Mouse (Mus musculus): ENCODE results near the gene Exd2. TPM values are rescaled to one million over a fixed set of nuclear protein-coding genes. Genes with fewer than 3 reads are reported as not detected.

The Exd2 gene
- polyA plus RNA-seq, 1 experiment from 2014 or later = 30.1 TPM

GRCm38 (mm10) chr12:80525513-80525912 is 62.6 kb downstream of the Exd2 start:
- H3K4me3 ChIP-seq (ENCODE audit: low read depth, low read length) = no peak overlapping the region
- no peaks in the 10 kb centered on the region for H3K9me3 ChIP-seq (ENCODE audit: control insufficient read depth, low read length)
- ATAC-seq (ENCODE audit: insufficient number of reproducible peaks, low FRiP score, low TSS enrichment, low read depth) (0 out of 2 replicates have a peak, but pooled peaks have one; percentile 32), DNase-seq (ENCODE audit: low spot score) (peak; percentile 29)
- peaks cover 3% of the 10 kb centered on the region for H3K4me1 ChIP-seq (ENCODE audit: control insufficient read depth, insufficient read depth, low read length)
- no peak overlapping the region for H3K4me2 ChIP-seq (ENCODE audit: low read depth, severe bottlenecking)
- H3K9ac ChIP-seq (ENCODE audit: low read length) = no peak overlapping the region
- no peaks in the 10 kb centered on the region for H3K36me3 ChIP-seq (ENCODE audit: control insufficient read depth, insufficient read depth, low read length)
- H3K27me3 ChIP-seq (ENCODE audit: control insufficient read depth, insufficient read depth, low read length) = peaks cover 12% of the 10 kb centered on the region
- 4% methylated on average over 7 of the region's 7 CpGs for WGBS
- no peak overlapping the region; the same call in 1 of the 2 replicates for H3K27ac ChIP-seq (replicated peaks; ENCODE audit: low read depth, low read length)

DNA sequence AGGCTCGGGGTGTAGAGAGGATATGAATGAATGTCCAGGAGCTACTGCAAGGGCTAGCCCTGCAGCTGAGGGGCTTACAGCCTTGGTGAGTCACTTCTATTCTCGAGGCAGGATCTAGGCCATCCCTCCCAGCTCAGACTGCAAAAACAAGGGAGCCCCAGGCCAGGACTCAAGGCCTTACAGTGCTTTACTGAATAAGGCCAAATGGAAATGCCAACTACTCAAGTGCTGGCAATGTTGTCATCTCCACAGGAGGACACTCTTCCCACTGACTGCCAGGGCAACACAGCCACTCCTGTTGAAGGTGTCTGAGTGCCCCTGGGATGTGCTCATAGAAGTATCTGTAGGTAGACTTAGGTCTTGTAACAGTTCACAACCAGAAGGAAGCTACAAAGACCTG is 63.6 kb downstream of the Exd2 start:
- Histone ChIP-seq H3K27me3 (ENCODE audit: control insufficient read depth, insufficient read depth, low read length) (peaks cover 3% of the 10 kb centered on the region), H3K36me3 (ENCODE audit: control insufficient read depth, insufficient read depth, low read length) (no peaks in the 10 kb centered on the region), H3K4me2 (ENCODE audit: low read depth, severe bottlenecking) (no peak overlapping the region), H3K4me1 (ENCODE audit: control insufficient read depth, insufficient read depth, low read length) (peaks cover 3% of the 10 kb centered on the region), H3K4me3 (ENCODE audit: low read depth, low read length) (no peak overlapping the region), H3K9me3 (ENCODE audit: control insufficient read depth, low read length) (no peaks in the 10 kb centered on the region), H3K9ac (ENCODE audit: low read length) (no peak overlapping the region), H3K27ac (replicated peaks; ENCODE audit: low read depth, low read length) (no peak overlapping the region)
- WGBS = 78% methylated on average over 2 of the region's 2 CpGs
- ATAC-seq (ENCODE audit: insufficient number of reproducible peaks, low FRiP score, low TSS enrichment, low read depth) (no peak), DNase-seq (ENCODE audit: low spot score) (no peak)

DNA sequence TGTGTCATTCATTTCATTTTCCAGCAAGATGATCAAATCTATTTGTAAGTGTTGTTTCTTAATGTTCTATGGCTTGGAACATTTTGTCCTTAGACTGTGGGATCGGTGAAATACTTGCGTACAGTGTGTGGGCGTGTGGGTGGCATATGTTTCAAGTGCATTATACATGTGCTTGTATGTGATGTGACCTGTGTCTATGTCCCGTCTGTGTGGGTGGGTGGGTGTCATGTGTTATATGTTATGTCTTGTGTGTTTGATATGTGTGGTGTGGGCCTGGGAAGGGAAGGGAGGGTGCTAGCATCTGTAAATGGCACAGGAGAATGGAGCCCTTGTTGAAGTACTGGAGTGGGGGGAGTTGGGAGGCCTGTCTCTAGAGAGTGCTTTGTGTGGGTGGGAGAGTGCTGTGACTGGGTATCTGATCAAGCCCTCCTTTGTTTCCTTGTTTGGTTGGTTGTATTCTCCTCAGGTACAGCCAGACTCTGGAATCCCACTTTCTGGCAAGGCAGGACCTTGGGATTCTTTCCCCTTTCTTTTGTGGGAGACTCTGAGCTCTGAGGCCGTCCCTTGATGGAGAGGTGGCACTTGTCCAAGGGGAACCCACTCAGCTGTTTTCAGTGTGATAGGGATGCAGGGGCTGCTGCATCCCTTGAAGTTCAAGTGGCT is 65.0 kb downstream of the Exd2 start:
- Histone ChIP-seq H3K4me1 (ENCODE audit: control insufficient read depth, insufficient read depth, low read length) (peaks cover 3% of the 10 kb centered on the region), H3K36me3 (ENCODE audit: control insufficient read depth, insufficient read depth, low read length) (no peaks in the 10 kb centered on the region), H3K4me3 (ENCODE audit: low read depth, low read length) (no peak overlapping the region), H3K4me2 (ENCODE audit: low read depth, severe bottlenecking) (no peak overlapping the region), H3K9me3 (ENCODE audit: control insufficient read depth, low read length) (no peaks in the 10 kb centered on the region), H3K27me3 (ENCODE audit: control insufficient read depth, insufficient read depth, low read length) (no peaks in the 10 kb centered on the region), H3K9ac (ENCODE audit: low read length) (no peak overlapping the region), H3K27ac (replicated peaks; ENCODE audit: low read depth, low read length) (no peak overlapping the region)
- DNase-seq (ENCODE audit: low spot score) (no peak), ATAC-seq (ENCODE audit: insufficient number of reproducible peaks, low FRiP score, low TSS enrichment, low read depth) (no peak)
- 81% methylated on average over 5 of the region's 5 CpGs for WGBS

DNA sequence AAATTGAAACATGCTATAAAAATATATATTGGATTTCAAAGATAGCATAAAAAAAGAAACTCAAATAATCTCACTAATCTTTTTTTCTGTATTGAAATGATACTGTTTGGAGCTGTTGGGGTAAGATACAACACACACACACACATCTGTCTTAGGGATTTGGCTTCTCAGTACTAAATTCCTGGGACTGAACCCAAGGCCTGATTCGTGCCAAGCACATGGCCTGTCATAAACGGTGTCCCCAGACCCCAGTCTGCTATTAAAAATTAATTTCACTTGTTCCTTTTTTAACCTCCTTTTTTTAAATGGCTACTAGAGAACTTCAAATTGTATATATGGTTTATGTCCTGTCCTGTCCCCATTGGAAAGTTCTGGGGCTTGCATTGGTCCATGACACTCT is 67.2 kb downstream of the Exd2 start:
- WGBS = 74% methylated on average over 2 of the region's 2 CpGs
- no peak for ATAC-seq (ENCODE audit: insufficient number of reproducible peaks, low FRiP score, low TSS enrichment, low read depth)
- H3K4me3 ChIP-seq (ENCODE audit: low read depth, low read length) = no peak overlapping the region

GRCm38 (mm10) chr12:80530630-80531029 is 67.7 kb downstream of the Exd2 start:
- DNase-seq (ENCODE audit: low spot score) (no peak), ATAC-seq (ENCODE audit: insufficient number of reproducible peaks, low FRiP score, low TSS enrichment, low read depth) (no peak)
- H3K4me2 ChIP-seq (ENCODE audit: low read depth, severe bottlenecking) = no peak overlapping the region
- 67% methylated on average over 6 of the region's 6 CpGs for WGBS
- H3K36me3 ChIP-seq (ENCODE audit: control insufficient read depth, insufficient read depth, low read length) = no peaks in the 10 kb centered on the region
- no peaks in the 10 kb centered on the region for H3K27me3 ChIP-seq (ENCODE audit: control insufficient read depth, insufficient read depth, low read length)
- no peaks in the 10 kb centered on the region for H3K9me3 ChIP-seq (ENCODE audit: control insufficient read depth, low read length)
- no peak overlapping the region for H3K9ac ChIP-seq (ENCODE audit: low read length)
- no peak overlapping the region for H3K27ac ChIP-seq (replicated peaks; ENCODE audit: low read depth, low read length)
- H3K4me1 ChIP-seq (ENCODE audit: control insufficient read depth, insufficient read depth, low read length) = no peaks in the 10 kb centered on the region; the same call in 1 of the 2 replicates
- no peak overlapping the region for H3K4me3 ChIP-seq (ENCODE audit: low read depth, low read length)

More for the DNA sequence above, 67.2 kb downstream of the Exd2 start:
- Histone ChIP-seq H3K4me2 (ENCODE audit: low read depth, severe bottlenecking) (no peak overlapping the region), H3K36me3 (ENCODE audit: control insufficient read depth, insufficient read depth, low read length) (no peaks in the 10 kb centered on the region), H3K9me3 (ENCODE audit: control insufficient read depth, low read length) (no peaks in the 10 kb centered on the region), H3K4me1 (ENCODE audit: control insufficient read depth, insufficient read depth, low read length) (peaks cover 3% of the 10 kb centered on the region), H3K27ac (replicated peaks; ENCODE audit: low read depth, low read length) (no peak overlapping the region), H3K27me3 (ENCODE audit: control insufficient read depth, insufficient read depth, low read length) (no peaks in the 10 kb centered on the region), H3K9ac (ENCODE audit: low read length) (no peak overlapping the region)
- DNase-seq (ENCODE audit: low spot score) = no peak

DNA sequence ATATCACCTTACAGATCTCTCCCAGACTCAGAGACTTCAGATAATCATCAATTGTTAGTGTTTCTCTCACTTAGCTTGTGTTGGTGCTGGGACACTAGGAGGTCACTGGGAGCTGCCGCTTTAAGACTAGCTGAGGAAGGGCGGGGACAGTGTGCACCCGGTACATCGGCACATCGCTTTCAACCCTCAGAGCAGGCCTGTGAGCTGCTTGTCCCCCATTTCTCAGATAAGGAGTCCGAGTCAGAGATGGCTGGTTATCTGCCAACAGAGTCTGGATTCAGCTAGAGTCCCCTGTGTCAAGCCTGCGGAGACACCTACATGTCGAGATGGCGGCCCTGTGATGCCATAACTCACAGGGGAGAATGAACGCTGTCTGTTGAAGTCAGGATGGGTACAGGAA is 68.7 kb downstream of the Exd2 start:
- no peak overlapping the region for H3K9ac ChIP-seq (ENCODE audit: low read length)
- no peak for DNase-seq (ENCODE audit: low spot score)

GRCm38 (mm10) chr12:80533876-80534275 is 71.0 kb downstream of the Exd2 start:
- no peaks in the 10 kb centered on the region for H3K4me1 ChIP-seq (ENCODE audit: control insufficient read depth, insufficient read depth, low read length)
- no peaks in the 10 kb centered on the region for H3K36me3 ChIP-seq (ENCODE audit: control insufficient read depth, insufficient read depth, low read length)
- no peaks in the 10 kb centered on the region for H3K27me3 ChIP-seq (ENCODE audit: control insufficient read depth, insufficient read depth, low read length)
- H3K27ac ChIP-seq (replicated peaks; ENCODE audit: low read depth, low read length) = no peak overlapping the region
- WGBS = 63% methylated on average over 2 of the region's 2 CpGs
- no peak overlapping the region for H3K9ac ChIP-seq (ENCODE audit: low read length)
- no peak for DNase-seq (ENCODE audit: low spot score)
- no peak overlapping the region for H3K4me2 ChIP-seq (ENCODE audit: low read depth, severe bottlenecking)
- ATAC-seq (ENCODE audit: insufficient number of reproducible peaks, low FRiP score, low TSS enrichment, low read depth) = no peak
- H3K4me3 ChIP-seq (ENCODE audit: low read depth, low read length) = no peak overlapping the region
- no peaks in the 10 kb centered on the region for H3K9me3 ChIP-seq (ENCODE audit: control insufficient read depth, low read length)

More for the DNA sequence above, 68.7 kb downstream of the Exd2 start:
- H3K9me3 ChIP-seq (ENCODE audit: control insufficient read depth, low read length) = no peaks in the 10 kb centered on the region
- no peaks in the 10 kb centered on the region for H3K27me3 ChIP-seq (ENCODE audit: control insufficient read depth, insufficient read depth, low read length)
- WGBS = 79% methylated on average over 10 of the region's 10 CpGs
- no peak for ATAC-seq (ENCODE audit: insufficient number of reproducible peaks, low FRiP score, low TSS enrichment, low read depth)
- H3K4me2 ChIP-seq (ENCODE audit: low read depth, severe bottlenecking) = no peak overlapping the region
- H3K36me3 ChIP-seq (ENCODE audit: control insufficient read depth, insufficient read depth, low read length) = no peaks in the 10 kb centered on the region
- no peaks in the 10 kb centered on the region for H3K4me1 ChIP-seq (ENCODE audit: control insufficient read depth, insufficient read depth, low read length)
- H3K4me3 ChIP-seq (ENCODE audit: low read depth, low read length) = no peak overlapping the region
- H3K27ac ChIP-seq (replicated peaks; ENCODE audit: low read depth, low read length) = no peak overlapping the region

DNA sequence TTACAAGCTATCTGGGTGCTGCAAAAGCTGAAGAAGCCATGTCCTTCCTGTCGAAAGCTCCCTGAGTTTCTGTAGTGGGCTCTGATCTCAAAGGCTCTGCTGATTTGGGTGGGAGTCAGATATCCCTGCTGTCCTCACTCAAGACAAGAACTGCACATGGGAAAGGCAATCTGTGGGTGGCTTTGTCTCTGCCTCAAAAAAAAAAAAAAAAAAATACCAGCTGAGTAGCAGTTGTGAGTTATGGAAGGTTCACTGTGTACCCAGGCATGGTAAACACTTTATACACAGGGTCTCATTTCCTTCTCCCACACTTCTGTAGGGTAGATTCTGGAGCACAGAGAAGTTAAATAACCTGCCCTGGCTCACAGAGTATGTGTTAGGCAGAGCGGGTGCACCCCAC is 74.4 kb downstream of the Exd2 start:
- WGBS = 93% methylated on average over 2 of the region's 2 CpGs
- Histone ChIP-seq H3K27ac (replicated peaks; ENCODE audit: low read depth, low read length) (no peak overlapping the region), H3K9ac (ENCODE audit: low read length) (no peak overlapping the region), H3K36me3 (ENCODE audit: control insufficient read depth, insufficient read depth, low read length) (no peaks in the 10 kb centered on the region), H3K4me3 (ENCODE audit: low read depth, low read length) (no peak overlapping the region), H3K4me1 (ENCODE audit: control insufficient read depth, insufficient read depth, low read length) (no peaks in the 10 kb centered on the region), H3K27me3 (ENCODE audit: control insufficient read depth, insufficient read depth, low read length) (no peaks in the 10 kb centered on the region), H3K4me2 (ENCODE audit: low read depth, severe bottlenecking) (no peak overlapping the region), H3K9me3 (ENCODE audit: control insufficient read depth, low read length) (no peaks in the 10 kb centered on the region)
- ATAC-seq (ENCODE audit: insufficient number of reproducible peaks, low FRiP score, low TSS enrichment, low read depth) (no peak), DNase-seq (ENCODE audit: low spot score) (no peak)

- Histone ChIP-seq H3K9me3 (ENCODE audit: control insufficient read depth, low read length) (no peaks in the 10 kb centered on the region), H3K27me3 (ENCODE audit: control insufficient read depth, insufficient read depth, low read length) (no peaks in the 10 kb centered on the region), H3K4me2 (ENCODE audit: low read depth, severe bottlenecking) (no peak overlapping the region), H3K9ac (ENCODE audit: low read length) (no peak overlapping the region), H3K36me3 (ENCODE audit: control insufficient read depth, insufficient read depth, low read length) (no peaks in the 10 kb centered on the region), H3K4me3 (ENCODE audit: low read depth, low read length) (no peak overlapping the region), H3K4me1 (ENCODE audit: control insufficient read depth, insufficient read depth, low read length) (no peaks in the 10 kb centered on the region), H3K27ac (replicated peaks; ENCODE audit: low read depth, low read length) (no peak overlapping the region)
- DNase-seq (ENCODE audit: low spot score) (no peak), ATAC-seq (ENCODE audit: insufficient number of reproducible peaks, low FRiP score, low TSS enrichment, low read depth) (no peak)
- 64% methylated on average over 6 of the region's 6 CpGs for WGBS
Measured at GRCm38 (mm10) chr12:80538311-80538710, 75.4 kb downstream of the Exd2 start.
